Mouse (Mus musculus) cerebral cortex, adult 2 months (tissue): Measurements from ENCODE around the gene Smco3.

Experiments
- WGBS: fragments of 180-500 bp; shearing (Covaris S2); methylation state at CpG from one replicate; pipeline ENCODE4 v1.1.7; 2018; 5-methylcytosine and 5-hydroxymethylcytosine counted together

Smco3 gene

GRCm38 (mm10) chr6:136835352-136835751 is at the start of gene Smco3:
TSS of gene Smco3 (minus strand) at chr6:136835452.
- 42% methylated on average over 4 of the region's 4 CpGs for WGBS

GRCm38 (mm10) chr6:136884766-136885165 is 49.5 kb upstream of the Smco3 start:
- 66% methylated on average over 1 of the region's 1 CpGs for WGBS

- 95% methylated on average over 6 of the region's 6 CpGs for WGBS
Observed at GRCm38 (mm10) chr6:136883961-136884360, 48.7 kb upstream of the Smco3 start.

- 85% methylated on average over 3 of the region's 3 CpGs for WGBS
Observed at GRCm38 (mm10) chr6:136883431-136883915, 48.2 kb upstream of the Smco3 start.

- 84% methylated on average over 8 of the region's 8 CpGs for WGBS
Observed at GRCm38 (mm10) chr6:136881678-136882077, 46.4 kb upstream of the Smco3 start.

GRCm38 (mm10) chr6:136875670-136876069 is 40.4 kb upstream of the Smco3 start, which contains the start of gene Mgp:
TSS of gene Mgp (minus strand) at chr6:136875823.
- 34% methylated on average over 9 of the region's 9 CpGs for WGBS

- WGBS, result 19% methylated on average over 8 of the region's 8 CpGs
Observed at GRCm38 (mm10) chr6:136874599-136874998, 39.3 kb upstream of the Smco3 start.

GRCm38 (mm10) chr6:136868921-136869320 is 33.7 kb upstream of the Smco3 start:
- WGBS, result 65% methylated on average over 5 of the region's 5 CpGs

GRCm38 (mm10) chr6:136866150-136866549 is 30.9 kb upstream of the Smco3 start:
- 95% methylated on average over 4 of the region's 4 CpGs for WGBS

- 95% methylated on average over 5 of the region's 5 CpGs for WGBS
Observed at GRCm38 (mm10) chr6:136865360-136865759, 30.1 kb upstream of the Smco3 start.

- WGBS, result 36% methylated on average over 9 of the region's 9 CpGs
Observed at GRCm38 (mm10) chr6:136861020-136861419, 25.8 kb upstream of the Smco3 start.

- WGBS, result 92% methylated on average over 8 of the region's 8 CpGs
Observed at GRCm38 (mm10) chr6:136858420-136858819, 23.2 kb upstream of the Smco3 start.

GRCm38 (mm10) chr6:136857873-136858260 is 22.6 kb upstream of the Smco3 start:
- WGBS, result 68% methylated on average over 11 of the region's 11 CpGs

GRCm38 (mm10) chr6:136857186-136857872 is 22.1 kb upstream of the Smco3 start, which contains the start of gene Art4:
TSS of gene Art4 (minus strand) at chr6:136857733.
- 74% methylated on average over 18 of the region's 18 CpGs for whole genome bisulfite sequencing

GRCm38 (mm10) chr6:136856071-136856636 is 20.9 kb upstream of the Smco3 start:
- WGBS, result 71% methylated on average over 14 of the region's 14 CpGs

GRCm38 (mm10) chr6:136855183-136855582 is 19.9 kb upstream of the Smco3 start:
- WGBS, result 75% methylated on average over 2 of the region's 2 CpGs

- WGBS, result 87% methylated on average over 11 of the region's 11 CpGs
Observed at GRCm38 (mm10) chr6:136854361-136854781, 19.1 kb upstream of the Smco3 start.

- WGBS, result 75% methylated on average over 3 of the region's 3 CpGs
Observed at GRCm38 (mm10) chr6:136852762-136853161, 17.5 kb upstream of the Smco3 start.

- 79% methylated on average over 4 of the region's 4 CpGs for WGBS
Observed at GRCm38 (mm10) chr6:136852348-136852747, 17.1 kb upstream of the Smco3 start.

- 82% methylated on average over 6 of the region's 6 CpGs for WGBS
Observed at GRCm38 (mm10) chr6:136850267-136850666, 15.0 kb upstream of the Smco3 start.

- 91% methylated on average over 5 of the region's 5 CpGs for WGBS
Observed at GRCm38 (mm10) chr6:136848971-136849370, 13.7 kb upstream of the Smco3 start.

GRCm38 (mm10) chr6:136848399-136848798 is 13.1 kb upstream of the Smco3 start:
- 94% methylated on average over 8 of the region's 8 CpGs for WGBS

GRCm38 (mm10) chr6:136847790-136848189 is 12.5 kb upstream of the Smco3 start:
- WGBS, result 25% methylated on average over 2 of the region's 2 CpGs
